Mouse (Mus musculus) urinary bladder, postnatal 25 days (tissue): ENCODE measurements around the gene Olfr1347.
"Not testable (repeated sequence)": the region's sequence is repeated elsewhere in the genome, so short reads cannot be mapped to it uniquely, and the experiment has no call there.

Experiments used
- DNase-seq: peaks from one replicate; pipeline ENCODE4 v3.0.0; 2022; ENCODE audit warnings: low spot score

Gene Olfr1347

GRCm38 (mm10) chr7:6499655-6500054, at the start of gene Olfr1347:
Gene Olfr1347 (minus strand): TSS chr7:6499755.
- no peak for DNase-seq

GRCm38 (mm10) chr7:6526141-6526540, 26.6 kb upstream of the Olfr1347 start:
- no peak for DNase-seq

- DNase-seq: no peak
Observed at GRCm38 (mm10) chr7:6525001-6525400, 25.4 kb upstream of the Olfr1347 start.

- DNase-seq: no peak
Observed at GRCm38 (mm10) chr7:6522850-6523249, 23.3 kb upstream of the Olfr1347 start, which contains the start of gene Olfr1349. Gene Olfr1349 (minus strand): TSS chr7:6522950.

- DNase-seq: no peak
Observed at GRCm38 (mm10) chr7:6521666-6522065, 22.1 kb upstream of the Olfr1347 start.

GRCm38 (mm10) chr7:6508648-6509047, 9.1 kb upstream of the Olfr1347 start, which contains the start of gene Olfr1348:
Gene Olfr1348 (minus strand): TSS chr7:6508748.
- no peak for DNase-seq

- no peak for DNase-seq
Observed at GRCm38 (mm10) chr7:6486841-6487240, 12.7 kb downstream of the Olfr1347 start, which contains the start of gene Olfr5. Gene Olfr5 (minus strand): TSS chr7:6486941.

GRCm38 (mm10) chr7:6477633-6478032, 21.9 kb downstream of the Olfr1347 start:
- DNase-seq: not testable (repeated sequence)

GRCm38 (mm10) chr7:6466951-6467350, 32.6 kb downstream of the Olfr1347 start, which contains the start of gene Olfr1346:
Gene Olfr1346 (plus strand): TSS chr7:6467101.
- DNase-seq: no peak

- no peak for DNase-seq
Observed at GRCm38 (mm10) chr7:6456399-6456798, 43.2 kb downstream of the Olfr1347 start.

- no peak for DNase-seq
Observed at GRCm38 (mm10) chr7:6455868-6456267, 43.7 kb downstream of the Olfr1347 start, which contains the start of gene Olfr1336. Gene Olfr1336 (plus strand): TSS chr7:6456168.

- DNase-seq: no peak
Observed at GRCm38 (mm10) chr7:6447771-6448170, 51.8 kb downstream of the Olfr1347 start.

GRCm38 (mm10) chr7:6441173-6441572, 58.4 kb downstream of the Olfr1347 start:
- no peak for DNase-seq

- DNase-seq: no peak
Observed at GRCm38 (mm10) chr7:6438388-6438787, 61.2 kb downstream of the Olfr1347 start, which contains the start of gene Olfr1344. Gene Olfr1344 (plus strand): TSS chr7:6438688.
